Mouse (Mus musculus) neural tube, embryonic 13.5 days (tissue): ENCODE measurements around the gene L3hypdh. TPM values are rescaled to one million over a fixed set of nuclear protein-coding genes. Genes with fewer than 3 reads are reported as not detected.
"Not testable (repeated sequence)": the region's sequence is repeated elsewhere in the genome, so short reads cannot be mapped to it uniquely, and the experiment has no call there.

ENCODE experiments used
- ATAC-seq: fragments of 200-750 bp; cut with Nextera tagmentation; 2 replicates; pipeline ENCODE4 v1.8.0; 2017; ENCODE audit warnings: low read depth, mild to moderate bottlenecking, moderate TSS enrichment, moderate library complexity
- H3K27ac ChIP-seq: fragments of 300-500 bp; sonication (generic); replicated peaks from 2 replicates; pipeline ENCODE4 v1.5.1; 2015; ENCODE audit warnings: moderate library complexity, mild to moderate bottlenecking, inconsistent platforms
- H3K27me3 ChIP-seq: fragments of 300-500 bp; sonication (generic); 2 replicates; pipeline ENCODE4 v1.6.1; 2015; ENCODE audit warnings: mild to moderate bottlenecking, inconsistent platforms
- H3K36me3 ChIP-seq: fragments of 300-500 bp; sonication (generic); 2 replicates; pipeline ENCODE4 v1.6.1; 2015; ENCODE audit warnings: mild to moderate bottlenecking, inconsistent platforms
- H3K4me1 ChIP-seq: fragments of 300-500 bp; sonication (generic); replicated peaks from 2 replicates; pipeline ENCODE4 v1.6.1; 2015; ENCODE audit warnings: inconsistent platforms
- H3K4me2 ChIP-seq: fragments of 300-500 bp; sonication (generic); 2 replicates; pipeline ENCODE4 v1.6.1; 2015; ENCODE audit warnings: inconsistent platforms, mild to moderate bottlenecking, moderate library complexity
- H3K4me3 ChIP-seq: fragments of 300-500 bp; sonication (generic); 2 replicates; pipeline ENCODE4 v1.5.1; 2015; ENCODE audit warnings: mild to moderate bottlenecking, inconsistent platforms
- H3K9ac ChIP-seq: fragments of 300-500 bp; sonication (generic); 2 replicates; pipeline ENCODE4 v1.6.1; 2015; ENCODE audit warnings: moderate library complexity, mild to moderate bottlenecking, inconsistent platforms
- H3K9me3 ChIP-seq: fragments of 300-500 bp; sonication (generic); 2 replicates; pipeline ENCODE4 v1.6.1; 2016; ENCODE audit warnings: inconsistent platforms
- WGBS: fragments of 180-500 bp; shearing (Covaris S2); methylation state at CpG from one replicate; pipeline ENCODE4 v1.1.7; 2015; 5-methylcytosine and 5-hydroxymethylcytosine counted together
- polyA plus RNA-seq: library from polyadenylated mRNA; unstranded; fragments of >200 nt; fragmentation: Nextera tagmentation; extraction: Ambion mirVana; gene quantifications from 2 replicates; pipeline ENCODE4 v1.2.1, GENCODE M21; 2015

Gene L3hypdh
- polyA plus RNA-seq, 1 experiment from 2014 or later = 10.0 TPM

- Histone ChIP-seq H3K9ac (no peak overlapping the region), H3K27ac (no peak overlapping the region), H3K27me3 (no peaks in the 10 kb centered on the region), H3K36me3 (no peaks in the 10 kb centered on the region), H3K4me3 (no peak overlapping the region), H3K9me3 (peaks cover 6% of the 10 kb centered on the region; the same call in 1 of the 2 replicates), H3K4me1 (no peaks in the 10 kb centered on the region), H3K4me2 (no peak overlapping the region)
- 88% methylated on average over 4 of the region's 4 CpGs for WGBS
- no peak for ATAC-seq
These were observed 34.4 kb downstream of the L3hypdh start for GRCm38 (mm10) chr12:72050821-72051220.

GRCm38 (mm10) chr12:72050156-72050555 is 35.1 kb downstream of the L3hypdh start:
- H3K36me3 ChIP-seq, H3K9me3 ChIP-seq, H3K27ac ChIP-seq, ATAC-seq, H3K9ac ChIP-seq, H3K27me3 ChIP-seq, H3K4me3 ChIP-seq, H3K4me1 ChIP-seq, H3K4me2 ChIP-seq: not testable (repeated sequence)
- 90% methylated on average over 5 of the region's 5 CpGs for WGBS

GRCm38 (mm10) chr12:72047513-72047912 is 37.7 kb downstream of the L3hypdh start:
- 9% methylated on average over 2 of the region's 2 CpGs for WGBS
- ATAC-seq = 0 out of 2 replicates have a peak, but pooled peaks have one; percentile 3
- Histone ChIP-seq H3K4me2 (no peak overlapping the region), H3K4me3 (no peak overlapping the region), H3K9me3 (peaks cover 6% of the 10 kb centered on the region; the same call in 1 of the 2 replicates), H3K4me1 (no peaks in the 10 kb centered on the region), H3K36me3 (no peaks in the 10 kb centered on the region), H3K27ac (no peak overlapping the region), H3K27me3 (no peaks in the 10 kb centered on the region), H3K9ac (no peak overlapping the region)

- no peak overlapping the region for H3K27ac ChIP-seq
- H3K9ac ChIP-seq = no peak overlapping the region
- H3K4me3 ChIP-seq = no peak overlapping the region
- no peak for ATAC-seq
- no peaks in the 10 kb centered on the region for H3K36me3 ChIP-seq
- no peaks in the 10 kb centered on the region for H3K27me3 ChIP-seq
- H3K4me1 ChIP-seq = no peaks in the 10 kb centered on the region
- no peak overlapping the region for H3K4me2 ChIP-seq
- WGBS = 97% methylated on average over 3 of the region's 3 CpGs
- no peaks in the 10 kb centered on the region for H3K9me3 ChIP-seq
These were observed 44.0 kb downstream of the L3hypdh start for GRCm38 (mm10) chr12:72041238-72041637.

- Histone ChIP-seq H3K4me2 (no peak overlapping the region), H3K27me3 (no peaks in the 10 kb centered on the region), H3K4me3 (no peak overlapping the region), H3K9me3 (no peaks in the 10 kb centered on the region), H3K27ac (no peak overlapping the region), H3K9ac (no peak overlapping the region), H3K4me1 (no peaks in the 10 kb centered on the region), H3K36me3 (no peaks in the 10 kb centered on the region)
- 86% methylated on average over 8 of the region's 8 CpGs for WGBS
- ATAC-seq = no peak
These were observed 45.7 kb downstream of the L3hypdh start for GRCm38 (mm10) chr12:72039501-72039900.

GRCm38 (mm10) chr12:72038866-72039265 is 46.4 kb downstream of the L3hypdh start:
- no peak for ATAC-seq
- no peaks in the 10 kb centered on the region for H3K9me3 ChIP-seq
- H3K4me2 ChIP-seq = no peak overlapping the region
- H3K9ac ChIP-seq = no peak overlapping the region
- H3K27me3 ChIP-seq = no peaks in the 10 kb centered on the region
- 62% methylated on average over 2 of the region's 2 CpGs for WGBS
- no peaks in the 10 kb centered on the region for H3K4me1 ChIP-seq
- H3K27ac ChIP-seq = no peak overlapping the region
- no peak overlapping the region for H3K4me3 ChIP-seq
- no peaks in the 10 kb centered on the region for H3K36me3 ChIP-seq

GRCm38 (mm10) chr12:72037049-72037448 is 48.2 kb downstream of the L3hypdh start:
- no peak overlapping the region for H3K4me2 ChIP-seq
- ATAC-seq = no peak
- no peaks in the 10 kb centered on the region for H3K36me3 ChIP-seq
- no peak overlapping the region for H3K9ac ChIP-seq
- no peaks in the 10 kb centered on the region for H3K4me1 ChIP-seq
- no peak overlapping the region for H3K4me3 ChIP-seq
- H3K27ac ChIP-seq = no peak overlapping the region
- no peaks in the 10 kb centered on the region for H3K27me3 ChIP-seq
- H3K9me3 ChIP-seq = no peaks in the 10 kb centered on the region
- WGBS = 90% methylated on average over 6 of the region's 6 CpGs

- ATAC-seq = no peak
- Histone ChIP-seq H3K4me3 (no peak overlapping the region), H3K9ac (no peak overlapping the region), H3K27me3 (no peaks in the 10 kb centered on the region), H3K27ac (no peak overlapping the region), H3K4me2 (no peak overlapping the region), H3K9me3 (no peaks in the 10 kb centered on the region), H3K4me1 (no peaks in the 10 kb centered on the region), H3K36me3 (no peaks in the 10 kb centered on the region)
- 75% methylated on average over 9 of the region's 9 CpGs for WGBS
These were observed 49.1 kb downstream of the L3hypdh start for GRCm38 (mm10) chr12:72036097-72036661.

- Histone ChIP-seq H3K4me2 (no peak overlapping the region), H3K9ac (no peak overlapping the region), H3K9me3 (no peaks in the 10 kb centered on the region), H3K27ac (no peak overlapping the region), H3K36me3 (no peaks in the 10 kb centered on the region), H3K4me1 (no peaks in the 10 kb centered on the region), H3K27me3 (no peaks in the 10 kb centered on the region), H3K4me3 (no peak overlapping the region)
- 88% methylated on average over 6 of the region's 6 CpGs for WGBS
- no peak for ATAC-seq
These were observed 53.4 kb downstream of the L3hypdh start for GRCm38 (mm10) chr12:72031794-72032193.

GRCm38 (mm10) chr12:72031171-72031570 is 54.1 kb downstream of the L3hypdh start:
- H3K9me3 ChIP-seq = no peaks in the 10 kb centered on the region
- no peak for ATAC-seq
- H3K4me1 ChIP-seq = no peaks in the 10 kb centered on the region
- no peak overlapping the region for H3K4me2 ChIP-seq
- H3K27ac ChIP-seq = no peak overlapping the region
- H3K36me3 ChIP-seq = no peaks in the 10 kb centered on the region
- no peak overlapping the region for H3K9ac ChIP-seq
- 88% methylated on average over 5 of the region's 5 CpGs for WGBS
- no peaks in the 10 kb centered on the region for H3K27me3 ChIP-seq
- no peak overlapping the region for H3K4me3 ChIP-seq

GRCm38 (mm10) chr12:72025275-72025795 is 59.9 kb downstream of the L3hypdh start:
- H3K36me3 ChIP-seq = no peaks in the 10 kb centered on the region
- ATAC-seq = no peak
- WGBS = 41% methylated on average over 6 of the region's 6 CpGs
- no peak overlapping the region for H3K4me3 ChIP-seq
- H3K4me2 ChIP-seq = no peak overlapping the region
- H3K9me3 ChIP-seq = no peaks in the 10 kb centered on the region
- no peak overlapping the region for H3K9ac ChIP-seq
- no peaks in the 10 kb centered on the region for H3K27me3 ChIP-seq
- no peak overlapping the region for H3K27ac ChIP-seq
- peaks cover 17% of the 10 kb centered on the region; the same call in 1 of the 2 replicates for H3K4me1 ChIP-seq

- H3K4me1 ChIP-seq = peaks cover 17% of the 10 kb centered on the region; the same call in 1 of the 2 replicates
- no peaks in the 10 kb centered on the region for H3K9me3 ChIP-seq
- no peak overlapping the region for H3K9ac ChIP-seq
- WGBS = 96% methylated on average over 5 of the region's 5 CpGs
- H3K36me3 ChIP-seq = no peaks in the 10 kb centered on the region
- no peak overlapping the region for H3K4me3 ChIP-seq
- ATAC-seq = no peak
- no peaks in the 10 kb centered on the region for H3K27me3 ChIP-seq
- no peak overlapping the region for H3K27ac ChIP-seq
- H3K4me2 ChIP-seq = no peak overlapping the region
These were observed 61.7 kb downstream of the L3hypdh start for GRCm38 (mm10) chr12:72023572-72023971.
